10 mouse cellular contexts compared by ENCODE assay signal in genomic region chr13:75730717-75731116, GRCm38 (mm10).
"Had no signal": no experiment of that assay in that cellular context is flagged by ENCODE, and none has a peak within 500 bp of the region (broad histone marks: within the 10 kb centered on the region; RNA-seq: fewer than 3 reads in every experiment).

No protein-coding gene starts in this region.

- H3K27me3 ChIP-seq: limb, embryonic 13.5 days; midbrain, embryonic 15.5 days; neural tube, embryonic 12.5 days had no signal

- H3K27ac ChIP-seq: limb, embryonic 13.5 days; midbrain, embryonic 15.5 days; neural tube, embryonic 12.5 days; stomach, postnatal 0 days had no signal

- H3K4me3 ChIP-seq: limb, embryonic 13.5 days; midbrain, embryonic 15.5 days; neural tube, embryonic 12.5 days had no signal

- DNase-seq: kidney, adult 11 months; left cerebral cortex, postnatal 4 days; lung, adult 2 months; lung, postnatal 36 days; thymus, postnatal 4 days had no signal

- H3K4me1 ChIP-seq: midbrain, embryonic 15.5 days; neural tube, embryonic 12.5 days had no signal

- H3K9ac ChIP-seq: limb, embryonic 13.5 days; midbrain, embryonic 15.5 days; neural tube, embryonic 12.5 days had no signal

- H3K36me3 ChIP-seq: limb, embryonic 13.5 days; midbrain, embryonic 15.5 days; neural tube, embryonic 12.5 days had no signal

- H3K9me3 ChIP-seq: limb, embryonic 13.5 days; midbrain, embryonic 15.5 days; neural tube, embryonic 12.5 days had no signal

- H3K4me2 ChIP-seq: limb, embryonic 13.5 days; midbrain, embryonic 15.5 days; neural tube, embryonic 12.5 days had no signal

- ATAC-seq: lung, postnatal 0 days; midbrain, embryonic 15.5 days had no signal
